Mouse (Mus musculus): ENCODE data around the gene Ergic2.

GRCm38 (mm10) chr6:148205134-148205533, 7.0 kb downstream of the Ergic2 start:
- TF ChIP-seq CTCF (IDR thresholded peaks at IDR 0.05; ENCODE audit: extremely low read depth, insufficient read length, insufficient replicate concordance, low read depth, low read length) (no peak), POLR2A (IDR thresholded peaks at IDR 0.05; ENCODE audit: low read depth, low read length) (no peak)

Measured in small intestine, adult 2 months (tissue).